Mouse (Mus musculus) midbrain, embryonic 11.5 days (tissue): ENCODE data around the gene Gmfg. TPM values are rescaled to one million over a fixed set of nuclear protein-coding genes. Genes with fewer than 3 reads are reported as not detected.

Experiments used
- ATAC-seq: fragments of 200-750 bp; cut with Nextera tagmentation; 2 replicates; pipeline ENCODE4 v1.8.0; 2017; ENCODE audit warnings: moderate TSS enrichment, moderate library complexity; ENCODE audit not compliant: low FRiP score
- DNase-seq: peaks from one replicate; pipeline ENCODE4 v3.0.0; 2015; ENCODE audit warnings: low spot score; ENCODE audit errors: missing footprints
- H3K27ac ChIP-seq: fragments of 300-500 bp; sonication (generic); 2 replicates; pipeline ENCODE4 v1.5.1; 2014; ENCODE audit warnings: low read depth, low read length
- H3K27me3 ChIP-seq: fragments of 300-500 bp; sonication (generic); 2 replicates; pipeline ENCODE4 v1.6.1; 2014; ENCODE audit warnings: mild to moderate bottlenecking, low read length, moderate library complexity, mixed read lengths; ENCODE audit not compliant: control insufficient read depth, insufficient read depth
- H3K36me3 ChIP-seq: fragments of 300-500 bp; sonication (generic); 2 replicates; pipeline ENCODE4 v1.6.1; 2014; ENCODE audit warnings: mild to moderate bottlenecking, low read length, moderate library complexity, mixed read lengths; ENCODE audit not compliant: control insufficient read depth, insufficient read depth
- H3K4me1 ChIP-seq: fragments of 300-500 bp; sonication (generic); 2 replicates; pipeline ENCODE4 v1.6.1; 2014; ENCODE audit warnings: low read length; ENCODE audit not compliant: control insufficient read depth, insufficient read depth
- H3K4me2 ChIP-seq: fragments of 300-500 bp; sonication (generic); 2 replicates; pipeline ENCODE4 v1.6.1; 2014; ENCODE audit warnings: mild to moderate bottlenecking, moderate library complexity
- H3K4me3 ChIP-seq: fragments of 300-500 bp; sonication (generic); 2 replicates; pipeline ENCODE4 v1.5.1; 2014; ENCODE audit warnings: low read depth, low read length
- H3K9ac ChIP-seq: fragments of 300-500 bp; sonication (generic); 2 replicates; pipeline ENCODE4 v1.6.1; 2014; ENCODE audit warnings: low read length
- H3K9me3 ChIP-seq: fragments of 300-500 bp; sonication (generic); 2 replicates; pipeline ENCODE4 v1.6.1; 2016; ENCODE audit warnings: low read length; ENCODE audit not compliant: control insufficient read depth
- WGBS: fragments of 180-500 bp; shearing (Covaris S2); extraction: QIAGEN DNeasy Blood & Tissue Kit; methylation state at CpG from one replicate; pipeline ENCODE4 v1.1.7; 2014; 5-methylcytosine and 5-hydroxymethylcytosine counted together
- polyA plus RNA-seq: library from polyadenylated mRNA; unstranded; fragments of >200 nt; fragmentation: Nextera tagmentation; extraction: Ambion mirVana; gene quantifications from 2 replicates; pipeline ENCODE4 v1.2.1, GENCODE M21; 2014

Gene Gmfg
- polyA plus RNA-seq, 1 experiment from 2014 or later = 7.5 TPM

GRCm38 (mm10) chr7:28462769-28463168 lies 25.5 kb downstream of the Gmfg start:
- H3K9me3 ChIP-seq = no peaks in the 10 kb centered on the region
- no peak overlapping the region for H3K4me2 ChIP-seq
- WGBS = 91% methylated on average over 2 of the region's 2 CpGs
- peaks cover 24% of the 10 kb centered on the region for H3K36me3 ChIP-seq
- DNase-seq (no peak), ATAC-seq (no peak)
- H3K4me3 ChIP-seq = no peak overlapping the region
- H3K27me3 ChIP-seq = peaks cover 13% of the 10 kb centered on the region
- H3K4me1 ChIP-seq = peaks cover 10% of the 10 kb centered on the region
- no peak overlapping the region for H3K27ac ChIP-seq
- no peak overlapping the region for H3K9ac ChIP-seq

GRCm38 (mm10) chr7:28464416-28465212 lies 27.4 kb downstream of the Gmfg start:
- peaks cover 13% of the 10 kb centered on the region for H3K27me3 ChIP-seq
- peaks cover 11% of the 10 kb centered on the region; the same call in 1 of the 2 replicates for H3K36me3 ChIP-seq
- no peaks in the 10 kb centered on the region for H3K9me3 ChIP-seq
- H3K4me1 ChIP-seq = peaks cover 10% of the 10 kb centered on the region
- H3K4me2 ChIP-seq = no peak overlapping the region
- DNase-seq (no peak), ATAC-seq (no peak)
- no peak overlapping the region for H3K9ac ChIP-seq
- H3K27ac ChIP-seq = no peak overlapping the region
- H3K4me3 ChIP-seq = no peak overlapping the region
- WGBS = 56% methylated on average over 10 of the region's 10 CpGs

- no peak overlapping the region for H3K27ac ChIP-seq
- peak; percentile 37 for ATAC-seq
These were observed 29.5 kb downstream of the Gmfg start for GRCm38 (mm10) chr7:28466721-28467212.

GRCm38 (mm10) chr7:28467213-28467751 lies 30.0 kb downstream of the Gmfg start:
- WGBS = 1% methylated on average over 58 of the region's 63 CpGs
- peaks cover 13% of the 10 kb centered on the region for H3K27me3 ChIP-seq
- H3K9ac ChIP-seq = peak overlapping the region; percentile 71
- DNase-seq (peak; percentile 95), ATAC-seq (peak; percentile 80)
- H3K4me2 ChIP-seq = peak overlapping the region; percentile 78
- no peak overlapping the region for H3K27ac ChIP-seq
- peaks cover 10% of the 10 kb centered on the region for H3K4me1 ChIP-seq
- no peaks in the 10 kb centered on the region for H3K9me3 ChIP-seq
- peaks cover 9% of the 10 kb centered on the region; the same call in 1 of the 2 replicates for H3K36me3 ChIP-seq
- peak overlapping the region; percentile 41 for H3K4me3 ChIP-seq

More at GRCm38 (mm10) chr7:28466721-28467212, 29.5 kb downstream of the Gmfg start:
- no peaks in the 10 kb centered on the region for H3K9me3 ChIP-seq
- peaks cover 9% of the 10 kb centered on the region; the same call in 1 of the 2 replicates for H3K36me3 ChIP-seq
- peak overlapping the region; percentile 78 for H3K4me2 ChIP-seq
- WGBS = 16% methylated on average over 40 of the region's 40 CpGs
- peak; percentile 93 for DNase-seq
- H3K9ac ChIP-seq = peak overlapping the region; percentile 71
- peaks cover 13% of the 10 kb centered on the region for H3K27me3 ChIP-seq
- H3K4me1 ChIP-seq = peaks cover 10% of the 10 kb centered on the region
- H3K4me3 ChIP-seq = peak overlapping the region; percentile 41

GRCm38 (mm10) chr7:28476191-28476590 lies 38.9 kb downstream of the Gmfg start:
- DNase-seq (peak; percentile 59), ATAC-seq (no peak)
- Histone ChIP-seq H3K27me3 (no peaks in the 10 kb centered on the region), H3K36me3 (no peaks in the 10 kb centered on the region), H3K4me2 (no peak overlapping the region), H3K27ac (no peak overlapping the region), H3K9me3 (no peaks in the 10 kb centered on the region), H3K9ac (no peak overlapping the region), H3K4me3 (no peak overlapping the region), H3K4me1 (no peaks in the 10 kb centered on the region)
- WGBS = 87% methylated on average over 6 of the region's 6 CpGs

- H3K9ac ChIP-seq = no peak overlapping the region
- H3K4me1 ChIP-seq = no peaks in the 10 kb centered on the region
- no peaks in the 10 kb centered on the region for H3K27me3 ChIP-seq
- H3K4me2 ChIP-seq = no peak overlapping the region
- 84% methylated on average over 5 of the region's 5 CpGs for whole genome bisulfite sequencing
- no peak for ATAC-seq
- no peaks in the 10 kb centered on the region for H3K9me3 ChIP-seq
- DNase-seq = no peak
- no peak overlapping the region for H3K4me3 ChIP-seq
- H3K27ac ChIP-seq = no peak overlapping the region
- H3K36me3 ChIP-seq = no peaks in the 10 kb centered on the region
These were observed 40.1 kb downstream of the Gmfg start for GRCm38 (mm10) chr7:28477363-28477762.

- ATAC-seq = no peak
- H3K4me3 ChIP-seq = no peak overlapping the region
- no peak overlapping the region for H3K4me2 ChIP-seq
- no peaks in the 10 kb centered on the region for H3K9me3 ChIP-seq
- no peaks in the 10 kb centered on the region for H3K27me3 ChIP-seq
- WGBS = 4% methylated on average over 8 of the region's 8 CpGs
- no peaks in the 10 kb centered on the region for H3K36me3 ChIP-seq
- DNase-seq = no peak
- no peak overlapping the region for H3K27ac ChIP-seq
- H3K9ac ChIP-seq = no peak overlapping the region
- H3K4me1 ChIP-seq = no peaks in the 10 kb centered on the region
These were observed 41.6 kb downstream of the Gmfg start for GRCm38 (mm10) chr7:28478854-28479253.

- Histone ChIP-seq H3K9ac (no peak overlapping the region), H3K4me2 (no peak overlapping the region), H3K4me1 (no peaks in the 10 kb centered on the region), H3K36me3 (no peaks in the 10 kb centered on the region), H3K9me3 (no peaks in the 10 kb centered on the region), H3K4me3 (no peak overlapping the region), H3K27me3 (peaks cover 2% of the 10 kb centered on the region; the same call in 1 of the 2 replicates), H3K27ac (no peak overlapping the region)
- no peak for DNase-seq
- ATAC-seq = no peak
- 87% methylated on average over 11 of the region's 11 CpGs for WGBS
These were observed 45.6 kb downstream of the Gmfg start for GRCm38 (mm10) chr7:28482854-28483253.

GRCm38 (mm10) chr7:28484192-28484591 lies 46.9 kb downstream of the Gmfg start:
- Histone ChIP-seq H3K9ac (no peak overlapping the region), H3K4me2 (no peak overlapping the region), H3K4me1 (no peaks in the 10 kb centered on the region), H3K27ac (no peak overlapping the region), H3K9me3 (no peaks in the 10 kb centered on the region), H3K4me3 (no peak overlapping the region), H3K36me3 (no peaks in the 10 kb centered on the region), H3K27me3 (peaks cover 4% of the 10 kb centered on the region; the same call in 1 of the 2 replicates)
- no peak for DNase-seq
- ATAC-seq = no peak
- WGBS = 43% methylated on average over 4 of the region's 4 CpGs
